Mouse (Mus musculus): ENCODE measurements around the gene Lmbrd1. TPM values are rescaled to one million over a fixed set of nuclear protein-coding genes. Genes with fewer than 3 reads are reported as not detected.

Gene Lmbrd1
- polyA plus RNA-seq, 1 experiment from 2014 or later = 44.0 TPM

DNA sequence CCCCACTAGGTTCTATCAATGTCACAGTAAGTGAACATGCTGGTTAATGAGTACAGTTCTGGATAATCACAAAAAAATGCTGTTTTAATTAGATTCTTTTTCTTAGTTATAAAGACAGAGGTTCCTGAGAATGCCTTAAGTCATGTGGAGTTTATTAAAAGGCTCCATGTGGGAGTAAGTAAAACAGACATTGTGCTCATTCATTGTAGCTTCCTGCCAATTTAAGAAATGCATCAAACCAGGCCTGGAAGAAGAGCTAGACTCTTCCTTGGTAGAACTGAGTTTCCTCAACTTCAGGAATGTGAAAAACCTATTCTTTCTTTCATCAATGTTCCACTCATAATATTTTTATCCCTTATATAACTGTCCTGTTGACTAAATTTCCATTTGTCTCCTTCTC lies 14.3 kb upstream of the Lmbrd1 start:
- ATAC-seq (replicated peaks; ENCODE audit: low FRiP score, low read depth) = no peak
- Histone ChIP-seq H3K4me2 (ENCODE audit: low read length) (no peak overlapping the region), H3K27ac (no peak overlapping the region), H3K27me3 (ENCODE audit: insufficient read depth, low read length) (no peaks in the 10 kb centered on the region), H3K9me3 (replicated peaks; ENCODE audit: low read length) (no peaks in the 10 kb centered on the region), H3K36me3 (ENCODE audit: insufficient read depth, low read length) (no peaks in the 10 kb centered on the region), H3K4me3 (replicated peaks; ENCODE audit: low read depth, low read length) (no peak overlapping the region), H3K9ac (ENCODE audit: low read depth, low read length) (no peak overlapping the region), H3K4me1 (replicated peaks; ENCODE audit: insufficient read depth, low read length) (no peaks in the 10 kb centered on the region)
- no peak for TF ChIP-seq CTCF (IDR thresholded peaks at IDR 0.05; ENCODE audit: low read depth)
- no peak for DNase-seq (ENCODE audit: low spot score)

DNA sequence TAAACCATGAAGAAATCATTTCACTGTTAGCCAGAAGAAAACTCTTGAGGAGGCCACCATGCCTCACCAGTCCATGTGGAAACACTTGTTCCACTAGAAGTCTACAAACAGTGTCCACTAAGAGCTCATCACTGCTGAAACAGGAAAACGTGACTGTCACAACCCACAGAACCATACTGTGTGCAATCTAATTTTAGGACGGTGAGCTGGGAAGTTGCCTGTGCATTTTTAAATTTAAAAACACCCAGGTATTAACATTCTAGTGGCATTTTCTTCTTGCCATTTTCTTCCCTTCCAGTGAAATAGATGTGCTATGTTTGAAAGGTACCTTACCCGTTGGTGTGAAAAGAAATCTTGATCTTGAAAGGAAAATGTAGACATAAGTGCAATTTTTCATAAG lies 5.2 kb upstream of the Lmbrd1 start:
- ATAC-seq (replicated peaks; ENCODE audit: low FRiP score, low read depth) = no peak

DNA sequence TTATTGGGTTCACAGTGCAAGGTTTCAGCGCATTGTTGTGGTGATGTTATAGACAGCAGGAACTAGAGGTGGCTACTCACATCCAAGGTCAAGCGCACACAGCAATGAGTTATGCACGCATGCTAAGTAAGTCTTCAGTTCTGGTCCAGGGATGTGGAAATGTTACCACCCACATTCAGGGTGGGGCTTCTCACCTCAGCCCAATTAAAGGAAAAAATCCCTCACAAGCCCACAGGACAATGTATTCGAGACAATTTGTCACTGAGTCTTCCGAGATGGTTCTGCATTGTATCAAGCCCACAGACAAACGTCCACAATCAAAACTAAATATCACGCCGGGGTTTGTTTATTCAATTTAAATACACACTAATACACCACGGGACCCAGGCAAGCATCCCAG lies 724 bp upstream of the Lmbrd1 start:
- TF ChIP-seq CTCF (IDR thresholded peaks at IDR 0.05; ENCODE audit: low read depth) = no peak
- 61% methylated on average over 9 of the region's 9 CpGs for WGBS
- H3K4me2 ChIP-seq (ENCODE audit: low read length) = peak overlapping the region; percentile 67
- H3K4me1 ChIP-seq (replicated peaks; ENCODE audit: insufficient read depth, low read length) = 0 out of 2 replicates have a peak, but pooled peaks cover 3% of the 10 kb centered on the region
- DNase-seq (ENCODE audit: low spot score) (no peak), ATAC-seq (replicated peaks; ENCODE audit: low FRiP score, low read depth) (peak; percentile 12; the same call in 1 of the 2 replicates)
- no peaks in the 10 kb centered on the region for H3K27me3 ChIP-seq (ENCODE audit: insufficient read depth, low read length)
- H3K27ac ChIP-seq = no peak overlapping the region
- no peaks in the 10 kb centered on the region for H3K36me3 ChIP-seq (ENCODE audit: insufficient read depth, low read length)
- H3K9me3 ChIP-seq (replicated peaks; ENCODE audit: low read length) = no peaks in the 10 kb centered on the region
- H3K9ac ChIP-seq (ENCODE audit: low read depth, low read length) = no peak overlapping the region
- H3K4me3 ChIP-seq (replicated peaks; ENCODE audit: low read depth, low read length) = peak overlapping the region; percentile 91

More for the DNA sequence above, 5.2 kb upstream of the Lmbrd1 start:
- Histone ChIP-seq H3K27ac (no peak overlapping the region), H3K4me1 (replicated peaks; ENCODE audit: insufficient read depth, low read length) (no peaks in the 10 kb centered on the region), H3K4me2 (ENCODE audit: low read length) (no peak overlapping the region), H3K27me3 (ENCODE audit: insufficient read depth, low read length) (no peaks in the 10 kb centered on the region), H3K4me3 (replicated peaks; ENCODE audit: low read depth, low read length) (no peak overlapping the region), H3K36me3 (ENCODE audit: insufficient read depth, low read length) (no peaks in the 10 kb centered on the region), H3K9ac (ENCODE audit: low read depth, low read length) (no peak overlapping the region), H3K9me3 (replicated peaks; ENCODE audit: low read length) (no peaks in the 10 kb centered on the region)
- no peak for DNase-seq (ENCODE audit: low spot score)
- WGBS = 62% methylated on average over 3 of the region's 3 CpGs
- TF ChIP-seq CTCF (IDR thresholded peaks at IDR 0.05; ENCODE audit: low read depth) = no peak

DNA sequence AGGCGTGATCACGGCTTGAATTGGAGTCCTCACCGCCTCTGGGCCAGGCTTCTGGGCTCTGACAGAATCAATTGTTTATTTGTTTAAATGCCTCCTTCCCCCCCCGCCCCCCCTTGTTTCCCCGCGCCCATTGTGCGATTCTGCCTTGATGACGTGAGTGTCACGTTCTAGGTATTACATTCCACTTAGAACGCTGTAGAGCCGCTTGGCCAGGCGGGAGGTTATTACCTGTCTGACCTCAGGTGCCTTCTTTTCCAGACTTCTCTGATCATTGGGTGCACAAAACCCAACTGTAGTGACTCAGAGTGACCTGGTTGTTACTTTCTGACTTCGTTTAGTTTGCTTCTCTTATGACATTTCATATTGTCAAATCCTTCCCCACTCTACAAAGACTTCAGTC lies 641 bp downstream of the Lmbrd1 start:
- no peak for TF ChIP-seq CTCF (IDR thresholded peaks at IDR 0.05; ENCODE audit: low read depth)
- Histone ChIP-seq H3K9ac (ENCODE audit: low read depth, low read length) (peak overlapping the region; percentile 85), H3K36me3 (ENCODE audit: insufficient read depth, low read length) (no peaks in the 10 kb centered on the region), H3K9me3 (replicated peaks; ENCODE audit: low read length) (no peaks in the 10 kb centered on the region), H3K4me1 (replicated peaks; ENCODE audit: insufficient read depth, low read length) (0 out of 2 replicates have a peak, but pooled peaks cover 3% of the 10 kb centered on the region), H3K27me3 (ENCODE audit: insufficient read depth, low read length) (no peaks in the 10 kb centered on the region), H3K4me2 (ENCODE audit: low read length) (peak overlapping the region; percentile 67), H3K4me3 (replicated peaks; ENCODE audit: low read depth, low read length) (peak overlapping the region; percentile 91), H3K27ac (peak overlapping the region; percentile 81)
- 0% methylated on average over 13 of the region's 13 CpGs for WGBS
- ATAC-seq (replicated peaks; ENCODE audit: low FRiP score, low read depth) = peak; percentile 38
- no peak for DNase-seq (ENCODE audit: low spot score)

DNA sequence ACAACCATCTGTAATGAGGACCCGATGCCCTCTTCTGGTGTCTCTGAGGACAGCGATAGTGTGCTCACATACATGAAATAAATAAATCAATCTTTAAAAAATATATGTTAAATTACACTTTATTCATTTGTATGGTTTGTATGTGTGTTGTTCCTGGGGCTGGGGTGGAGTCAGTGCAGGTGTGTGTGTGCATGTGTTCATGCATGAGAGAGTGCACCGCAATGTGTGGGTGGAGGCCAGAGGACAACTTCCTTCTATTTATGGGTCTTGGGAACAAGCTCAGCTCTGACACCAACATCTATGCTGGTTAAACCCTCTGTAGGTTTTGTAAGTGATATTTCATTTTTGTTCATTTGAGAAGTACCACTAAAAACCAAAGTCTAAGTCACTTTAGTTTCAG lies 2.6 kb downstream of the Lmbrd1 start:
- H3K27me3 ChIP-seq (ENCODE audit: insufficient read depth, low read length) = no peaks in the 10 kb centered on the region
- ATAC-seq (replicated peaks; ENCODE audit: low FRiP score, low read depth) = no peak
- DNase-seq (ENCODE audit: low spot score) = no peak
- H3K4me2 ChIP-seq (ENCODE audit: low read length) = no peak overlapping the region
- no peaks in the 10 kb centered on the region for H3K9me3 ChIP-seq (replicated peaks; ENCODE audit: low read length)
- TF ChIP-seq CTCF (IDR thresholded peaks at IDR 0.05; ENCODE audit: low read depth) = no peak
- H3K4me3 ChIP-seq (replicated peaks; ENCODE audit: low read depth, low read length) = no peak overlapping the region
- 90% methylated on average over 3 of the region's 3 CpGs for WGBS
- no peak overlapping the region for H3K9ac ChIP-seq (ENCODE audit: low read depth, low read length)
- no peak overlapping the region for H3K27ac ChIP-seq
- 0 out of 2 replicates have a peak, but pooled peaks cover 3% of the 10 kb centered on the region for H3K4me1 ChIP-seq (replicated peaks; ENCODE audit: insufficient read depth, low read length)
- H3K36me3 ChIP-seq (ENCODE audit: insufficient read depth, low read length) = peaks cover 6% of the 10 kb centered on the region; the same call in 1 of the 2 replicates

DNA sequence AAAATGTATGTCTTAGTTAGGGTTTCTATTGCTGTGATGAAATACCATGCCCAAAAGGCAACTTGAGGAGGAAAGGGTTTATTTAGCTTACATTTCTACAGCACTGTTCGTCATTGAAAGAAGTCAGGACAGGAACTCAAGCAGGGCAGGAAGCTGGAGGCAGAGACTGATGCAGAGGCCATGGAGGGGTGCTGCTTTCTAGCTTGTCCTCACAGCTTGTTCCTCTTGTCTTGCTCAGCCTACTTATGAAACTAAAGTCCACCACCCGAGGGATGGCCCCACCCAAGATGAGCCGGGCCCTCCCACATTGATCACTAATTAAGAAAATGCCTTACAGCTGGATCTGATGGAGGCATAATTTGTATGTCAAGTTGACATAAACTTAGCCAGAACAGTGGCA lies 3.5 kb downstream of the Lmbrd1 start:
- Histone ChIP-seq H3K27me3 (ENCODE audit: insufficient read depth, low read length) (no peaks in the 10 kb centered on the region), H3K9me3 (replicated peaks; ENCODE audit: low read length) (no peaks in the 10 kb centered on the region), H3K36me3 (ENCODE audit: insufficient read depth, low read length) (peaks cover 6% of the 10 kb centered on the region; the same call in 1 of the 2 replicates), H3K4me3 (replicated peaks; ENCODE audit: low read depth, low read length) (no peak overlapping the region), H3K4me1 (replicated peaks; ENCODE audit: insufficient read depth, low read length) (0 out of 2 replicates have a peak, but pooled peaks cover 3% of the 10 kb centered on the region), H3K4me2 (ENCODE audit: low read length) (no peak overlapping the region), H3K27ac (no peak overlapping the region), H3K9ac (ENCODE audit: low read depth, low read length) (no peak overlapping the region)
- TF ChIP-seq CTCF (IDR thresholded peaks at IDR 0.05; ENCODE audit: low read depth) = no peak
- WGBS = 67% methylated on average over 3 of the region's 3 CpGs
- ATAC-seq (replicated peaks; ENCODE audit: low FRiP score, low read depth) = no peak
- no peak for DNase-seq (ENCODE audit: low spot score)

DNA sequence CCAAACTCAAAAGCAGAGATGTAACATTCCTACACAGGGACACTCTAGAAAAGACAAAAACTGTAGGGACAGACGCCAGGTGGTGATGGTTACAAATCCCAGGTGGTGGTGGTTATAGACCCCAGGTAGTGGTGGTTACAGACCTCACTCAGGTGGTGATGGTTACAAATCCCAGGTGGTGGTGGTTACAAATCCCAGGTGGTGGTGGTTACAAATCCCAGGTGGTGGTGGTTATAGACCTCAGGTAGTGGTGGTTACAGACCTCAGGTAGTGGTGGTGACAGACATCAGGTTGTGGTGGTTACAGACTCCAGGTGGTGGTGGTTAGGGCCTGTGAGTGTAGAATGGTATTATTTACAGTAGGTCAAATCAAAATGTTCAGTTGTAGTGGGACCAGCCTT lies 5.5 kb downstream of the Lmbrd1 start:
- Histone ChIP-seq H3K4me2 (ENCODE audit: low read length) (no peak overlapping the region), H3K4me1 (replicated peaks; ENCODE audit: insufficient read depth, low read length) (0 out of 2 replicates have a peak, but pooled peaks cover 3% of the 10 kb centered on the region), H3K9me3 (replicated peaks; ENCODE audit: low read length) (no peaks in the 10 kb centered on the region), H3K27ac (no peak overlapping the region), H3K36me3 (ENCODE audit: insufficient read depth, low read length) (peaks cover 6% of the 10 kb centered on the region; the same call in 1 of the 2 replicates), H3K27me3 (ENCODE audit: insufficient read depth, low read length) (no peaks in the 10 kb centered on the region), H3K4me3 (replicated peaks; ENCODE audit: low read depth, low read length) (no peak overlapping the region), H3K9ac (ENCODE audit: low read depth, low read length) (no peak overlapping the region)
- no peak for TF ChIP-seq CTCF (IDR thresholded peaks at IDR 0.05; ENCODE audit: low read depth)
- peak; percentile 96 for ATAC-seq (replicated peaks; ENCODE audit: low FRiP score, low read depth)
- 82% methylated on average over 1 of the region's 1 CpGs for WGBS
- DNase-seq (ENCODE audit: low spot score) = peak; percentile 35
